Mouse (Mus musculus) embryonic fibroblast, embryonic 13.5 days (primary cell): ENCODE measurements around the gene Atp23. TPM values are rescaled to one million over a fixed set of nuclear protein-coding genes. Genes with fewer than 3 reads are reported as not detected.

Source experiments
- H3K27ac ChIP-seq: 2 replicates; pipeline ENCODE4 v1.5.1; 2012; ENCODE audit warnings: low read length, control low read depth, inconsistent platforms; ENCODE audit not compliant: insufficient read depth
- H3K4me1 ChIP-seq: 2 replicates; pipeline ENCODE4 v1.6.1; 2011; ENCODE audit warnings: low read length; ENCODE audit not compliant: control insufficient read depth, insufficient read depth
- H3K4me3 ChIP-seq: 2 replicates; pipeline ENCODE4 v1.5.1; 2011; ENCODE audit warnings: mild to moderate bottlenecking, control low read depth, low read length; ENCODE audit not compliant: insufficient read depth
- CTCF ChIP-seq: IDR thresholded peaks from 2 replicates; pipeline ENCODE4 v1.5.1; 2011; ENCODE audit warnings: mild to moderate bottlenecking, control low read depth, low read length, moderate library complexity, borderline replicate concordance; ENCODE audit not compliant: insufficient read depth
- POLR2A ChIP-seq: IDR thresholded peaks from 2 replicates; pipeline ENCODE4 v1.6.1; 2011; ENCODE audit warnings: low read depth, mild to moderate bottlenecking, control low read depth, low read length, moderate library complexity
- polyA plus RNA-seq: library from polyadenylated mRNA; stranded (reverse); fragments of >200 nt; gene quantifications from 2 replicates; pipeline ENCODE4 v1.2.4, GENCODE M21; 2011; ENCODE audit warnings: low read depth; ENCODE audit not compliant: missing spikeins, insufficient read length

Gene Atp23
- polyA plus RNA-seq, 1 experiment: 4.7 TPM

DNA sequence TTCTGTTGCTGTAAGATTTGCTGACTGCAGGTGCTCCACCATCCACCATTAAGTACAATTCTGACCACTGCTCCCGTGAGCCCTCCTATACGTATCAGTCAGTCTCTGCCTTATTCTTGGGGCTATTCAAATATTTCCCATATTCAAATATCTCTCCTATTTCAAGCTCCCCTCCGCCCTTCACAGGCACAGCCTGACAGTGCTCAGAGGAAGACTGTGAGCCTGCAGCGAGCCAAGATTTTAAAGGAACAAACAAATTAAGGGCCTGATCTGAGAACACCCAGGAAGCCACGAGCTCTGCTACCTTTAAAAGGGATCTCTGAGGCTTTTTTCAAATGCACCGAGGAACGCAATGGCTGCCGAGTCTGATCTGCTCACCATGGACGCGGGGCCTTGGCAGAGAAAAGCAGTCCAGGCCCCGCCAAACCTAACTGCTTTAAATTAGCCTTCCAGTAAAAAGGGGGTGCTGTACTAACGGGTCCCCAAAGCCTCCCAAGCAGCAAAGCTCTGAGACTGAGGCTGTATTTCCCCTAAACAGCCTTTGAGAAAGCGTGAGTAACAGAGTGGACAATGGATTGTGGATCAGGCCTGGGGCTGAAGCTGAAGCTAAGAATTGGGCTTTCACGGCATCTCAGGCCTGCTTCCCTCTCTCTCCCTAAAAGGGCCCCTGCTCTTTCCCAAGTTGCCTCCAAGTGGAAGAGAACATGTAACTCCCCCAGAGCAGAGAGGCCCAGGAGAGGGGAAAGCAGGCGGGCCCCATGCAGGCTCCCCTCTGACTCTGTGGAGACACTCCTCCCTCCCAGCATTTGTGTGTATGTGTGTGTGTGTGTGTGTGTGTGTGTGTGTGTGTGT lies 29.3 kb upstream of the Atp23 start:
- H3K4me3 ChIP-seq: no peak overlapping the region
- peak; percentile 56; the same call in 1 of the 2 replicates for TF ChIP-seq POLR2A
- no peak for TF ChIP-seq CTCF
- peak overlapping the region; percentile 99 for H3K27ac ChIP-seq
- peaks cover 21% of the 10 kb centered on the region for H3K4me1 ChIP-seq

GRCm38 (mm10) chr10:126929543-126929942 lies 28.4 kb upstream of the Atp23 start:
- Histone ChIP-seq H3K4me1 (peaks cover 18% of the 10 kb centered on the region), H3K4me3 (no peak overlapping the region), H3K27ac (peak overlapping the region; percentile 99)
- TF ChIP-seq POLR2A (no peak), CTCF (no peak)

- H3K27ac ChIP-seq: peak overlapping the region; percentile 99
- peaks cover 18% of the 10 kb centered on the region for H3K4me1 ChIP-seq
- TF ChIP-seq CTCF (no peak), POLR2A (peak; percentile 84)
- H3K4me3 ChIP-seq: no peak overlapping the region
Measured at GRCm38 (mm10) chr10:126928819-126929206, 27.7 kb upstream of the Atp23 start.

DNA sequence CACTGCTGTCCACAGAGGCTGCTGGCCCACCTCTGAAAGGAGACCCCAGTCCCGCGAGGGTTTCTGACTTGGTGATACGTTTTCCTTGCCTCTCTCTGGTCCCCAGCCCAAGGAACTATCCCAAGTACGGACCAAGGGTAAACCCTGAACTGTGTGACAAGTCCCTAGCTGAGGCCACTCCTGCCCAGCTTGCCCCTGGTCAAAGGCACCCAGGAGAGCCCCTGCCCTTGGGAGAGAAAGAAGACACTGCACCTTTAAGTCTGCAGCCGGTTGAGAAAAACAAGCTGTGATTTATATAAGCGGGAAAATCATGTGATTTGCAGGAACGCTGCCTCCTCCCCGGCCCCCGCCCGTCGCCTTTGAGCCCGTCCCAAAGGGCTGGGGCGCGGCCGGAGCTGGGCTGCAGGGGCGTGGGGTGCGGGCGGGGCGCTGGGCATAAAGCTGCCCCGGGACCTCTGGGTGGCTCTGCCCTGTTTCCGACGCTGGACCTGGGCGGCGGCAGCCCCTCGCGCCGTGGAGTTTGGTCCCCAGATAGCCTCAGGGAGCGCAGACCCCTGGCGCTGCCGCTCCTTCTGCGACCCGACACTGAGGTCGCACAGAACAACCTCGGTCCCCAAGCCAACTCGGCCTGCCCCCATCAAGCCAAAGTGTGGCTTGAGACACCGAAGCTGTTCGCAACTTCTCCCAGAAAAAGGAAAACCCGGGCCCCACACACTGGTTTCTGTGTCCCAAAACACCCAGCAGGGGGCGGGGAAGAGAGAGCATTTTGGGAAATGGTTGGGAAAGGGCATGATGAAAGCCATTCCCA lies 27.1 kb upstream of the Atp23 start:
- Histone ChIP-seq H3K27ac (peak overlapping the region; percentile 99), H3K4me1 (peaks cover 18% of the 10 kb centered on the region), H3K4me3 (peak overlapping the region; percentile 7; the same call in 1 of the 2 replicates)
- TF ChIP-seq CTCF: no peak
- TF ChIP-seq POLR2A: peak; percentile 71

DNA sequence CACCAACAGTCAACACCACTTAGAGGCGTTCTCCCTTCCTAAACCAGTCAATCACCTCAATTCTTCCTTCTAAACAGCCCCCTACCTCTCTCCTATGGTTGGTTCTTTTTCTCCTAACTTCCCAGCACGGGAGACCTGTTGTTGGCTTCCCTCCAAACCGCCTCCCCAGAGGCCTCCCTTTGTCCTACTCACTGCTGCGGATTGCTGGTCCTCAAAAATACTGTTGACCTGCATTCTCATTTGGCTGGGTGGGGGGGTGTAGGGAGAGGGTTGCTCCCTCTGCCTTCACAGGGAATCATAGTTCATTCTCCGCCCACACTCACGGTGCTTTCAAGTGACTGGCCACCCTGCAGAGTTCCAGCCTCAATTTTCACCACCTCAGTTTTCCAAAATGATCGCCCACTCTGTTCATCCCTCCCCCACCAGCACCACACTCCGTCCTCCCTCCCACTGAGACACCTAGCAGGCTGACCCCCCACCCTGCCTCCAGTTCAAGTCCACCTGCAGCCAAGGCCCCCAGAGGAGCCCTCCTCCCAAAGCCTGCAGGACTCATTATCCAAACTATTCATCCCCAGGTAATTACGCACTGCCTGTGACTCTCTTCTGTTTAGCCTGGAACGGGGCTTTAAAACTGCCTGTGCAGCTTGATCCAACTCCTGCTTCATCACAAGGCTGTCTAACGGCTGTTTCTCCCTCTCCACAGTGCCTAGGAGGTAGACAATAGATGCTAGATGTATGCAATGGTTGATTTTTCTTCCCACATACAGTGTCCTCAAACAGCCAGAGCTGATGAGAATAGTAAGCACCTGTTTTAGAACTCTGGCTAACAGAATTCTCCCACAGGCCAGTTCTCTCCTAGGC lies 26.2 kb upstream of the Atp23 start:
- TF ChIP-seq CTCF: no peak
- peak; percentile 39 for TF ChIP-seq POLR2A
- Histone ChIP-seq H3K27ac (peak overlapping the region; percentile 89), H3K4me3 (no peak overlapping the region), H3K4me1 (peaks cover 18% of the 10 kb centered on the region)

- Histone ChIP-seq H3K4me1 (peaks cover 11% of the 10 kb centered on the region), H3K27ac (no peak overlapping the region), H3K4me3 (no peak overlapping the region)
- TF ChIP-seq CTCF (no peak), POLR2A (no peak)
Measured at GRCm38 (mm10) chr10:126925391-126925790, 24.2 kb upstream of the Atp23 start.

DNA sequence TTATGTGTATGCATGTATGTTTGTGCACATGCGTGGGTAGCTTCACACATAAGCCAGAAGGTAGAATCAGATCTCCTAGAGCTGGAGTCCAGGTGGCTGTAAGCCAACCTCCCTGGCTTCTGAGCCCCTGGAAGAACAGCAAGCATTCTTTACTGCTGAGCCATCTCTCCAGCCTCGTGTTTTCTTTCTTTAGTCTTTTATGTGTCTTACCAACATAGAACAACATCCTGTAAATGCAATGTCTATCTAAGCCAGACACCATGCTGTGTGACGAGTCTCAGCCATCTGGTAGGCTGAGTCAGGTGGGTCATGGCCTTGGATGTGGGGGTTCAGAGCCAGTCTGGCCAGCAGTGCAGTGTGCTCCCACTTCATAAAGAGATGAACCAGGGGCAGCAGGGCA lies 22.9 kb upstream of the Atp23 start:
- TF ChIP-seq POLR2A (no peak), CTCF (no peak)
- H3K27ac ChIP-seq: peak overlapping the region; percentile 55
- H3K4me3 ChIP-seq: no peak overlapping the region
- H3K4me1 ChIP-seq: peaks cover 10% of the 10 kb centered on the region

GRCm38 (mm10) chr10:126920220-126920619 lies 19.1 kb upstream of the Atp23 start:
- TF ChIP-seq POLR2A (no peak), CTCF (peak; percentile 21; the same call in 1 of the 2 replicates)
- Histone ChIP-seq H3K4me3 (no peak overlapping the region), H3K4me1 (no peaks in the 10 kb centered on the region), H3K27ac (no peak overlapping the region)

GRCm38 (mm10) chr10:126919067-126919466 lies 17.9 kb upstream of the Atp23 start:
- TF ChIP-seq CTCF (peak; percentile 99), POLR2A (no peak)
- H3K4me3 ChIP-seq: no peak overlapping the region
- no peaks in the 10 kb centered on the region for H3K4me1 ChIP-seq
- no peak overlapping the region for H3K27ac ChIP-seq
